Mouse (Mus musculus) adrenal gland, adult 8-10 months (tissue): ENCODE measurements around the gene Ceacam16. TPM values are rescaled to one million over a fixed set of nuclear protein-coding genes. Genes with fewer than 3 reads are reported as not detected.

Experiments used
- DNase-seq: peaks from one replicate; pipeline ENCODE4 v3.0.0; 2022
- total RNA-seq, 4 experiments: library from RNA; stranded (reverse); gene quantifications; 2 replicates each; pipeline ENCODE4 v1.2.4; 2022

Ceacam16 gene
- total RNA-seq, 4 experiments from 2014 or later = 0.31 TPM; not detected in 3

GRCm38 (mm10) chr7:19815296-19816223 is 45.5 kb downstream of the Ceacam16 start:
- no peak for DNase-seq

- no peak for DNase-seq
Measured at GRCm38 (mm10) chr7:19813579-19814122, 47.4 kb downstream of the Ceacam16 start.

GRCm38 (mm10) chr7:19813161-19813560 is 47.9 kb downstream of the Ceacam16 start:
- no peak for DNase-seq

- DNase-seq = no peak
Measured at GRCm38 (mm10) chr7:19811114-19811513, 50.0 kb downstream of the Ceacam16 start.

- no peak for DNase-seq
Measured at GRCm38 (mm10) chr7:19809369-19809768, 51.7 kb downstream of the Ceacam16 start.

GRCm38 (mm10) chr7:19806356-19806969 is 54.6 kb downstream of the Ceacam16 start:
- no peak for DNase-seq

- no peak for DNase-seq
Measured at GRCm38 (mm10) chr7:19802995-19803394, 58.1 kb downstream of the Ceacam16 start.

Other genes with a start within 250 kb of the Ceacam16 start
- gene Relb, start 231.9 kb downstream of the Ceacam16 start, total RNA-seq = 10 to 100 TPM; 31.6 to 50.7 (median 42.6) TPM
- gene Clptm1, start 196.3 kb downstream of the Ceacam16 start, total RNA-seq = 100 to 1,000 TPM; 164 to 180 (median 179) TPM
- 1 to 10 TPM in 3 of 4 experiments, not detected in 1; 1.0 to 2.6 (median 1.4) TPM for gene Apoc2, start 183.4 kb downstream of the Ceacam16 start, total RNA-seq
- 1 to 10 TPM in 2 of 4 experiments, under 1 TPM in 1, not detected in 1; 0.54 to 3.0 (median 1.9) TPM for gene Gm44805, start 179.9 kb downstream of the Ceacam16 start, total RNA-seq
- 100 to 1,000 TPM in 2 of 4 experiments, 10 to 100 TPM in 2; 48.6 to 249 (median 89.6) TPM for gene Apoc4, start 179.8 kb downstream of the Ceacam16 start, total RNA-seq
- gene Apoc1, start 168.6 kb downstream of the Ceacam16 start, total RNA-seq = 100 to 1,000 TPM in 2 of 4 experiments, 10 to 100 TPM in 2; 11.6 to 554 (median 210) TPM
- 1,000 to 10,000 TPM in 3 of 4 experiments, 100 to 1,000 TPM in 1; 996 to 1,300 (median 1,120) TPM for gene Apoe, start 162.1 kb downstream of the Ceacam16 start, total RNA-seq
- gene Tomm40, start 145.9 kb downstream of the Ceacam16 start, total RNA-seq = 100 to 1,000 TPM; 119 to 134 (median 125) TPM
- 100 to 1,000 TPM in 1 of 4 experiments, 10 to 100 TPM in 3; 72.1 to 116 (median 88.9) TPM for gene Nectin2, start 110.8 kb downstream of the Ceacam16 start, total RNA-seq
- gene Bcam, start 90.3 kb downstream of the Ceacam16 start, total RNA-seq = 10 to 100 TPM; 50.3 to 63.5 (median 55.3) TPM
- under 1 TPM in 1 of 4 experiments, not detected in 3; 0.43 TPM for gene Cblc, start 64.5 kb downstream of the Ceacam16 start, total RNA-seq
- 10 to 100 TPM; 16.5 to 23.4 (median 21.9) TPM for gene Bcl3, start 38.5 kb downstream of the Ceacam16 start, total RNA-seq
- under 1 TPM in 2 of 4 experiments, not detected in 2; 0.28 to 0.35 TPM for gene Gm19345, start 9.3 kb downstream of the Ceacam16 start, total RNA-seq
- not detected for gene Ceacam19, start 26.7 kb upstream of the Ceacam16 start, total RNA-seq
- 10 to 100 TPM; 20.6 to 34.2 (median 24.5) TPM for gene Pvr, start 59.9 kb upstream of the Ceacam16 start, total RNA-seq
- not detected for gene Igsf23, start 89.5 kb upstream of the Ceacam16 start, total RNA-seq
- gene Ceacam20, start 104.1 kb upstream of the Ceacam16 start, total RNA-seq = not detected
- gene Nlrp9b, start 130.2 kb upstream of the Ceacam16 start, total RNA-seq = not detected
- gene Vmn1r91, start 238.4 kb upstream of the Ceacam16 start, total RNA-seq = not detected